Comparison of ENCODE assay signal across 22 mouse cellular contexts in genomic region chr10:21868221-21868620, GRCm38 (mm10).
"Had no signal": no experiment of that assay in that cellular context is flagged by ENCODE, and none has a peak within 500 bp of the region (broad histone marks: within the 10 kb centered on the region; RNA-seq: fewer than 3 reads in every experiment).

No protein-coding gene starts in this region.

- H3K4me1 ChIP-seq: limb, embryonic 15.5 days; midbrain, embryonic 13.5 days had no signal

- H3K27ac ChIP-seq: kidney, embryonic 15.5 days; left cerebral cortex, adult 2 months; limb, embryonic 12.5 days; limb, embryonic 15.5 days; liver, embryonic 14.5 days; macrophage; midbrain, embryonic 13.5 days; stomach, postnatal 0 days had no signal

- H3K36me3 ChIP-seq: kidney, embryonic 15.5 days; limb, embryonic 12.5 days; limb, embryonic 15.5 days; midbrain, embryonic 13.5 days had no signal

- H3K9ac ChIP-seq: kidney, embryonic 15.5 days; limb, embryonic 12.5 days; limb, embryonic 15.5 days; liver, embryonic 14.5 days; liver, postnatal 0 days; lung, embryonic 14.5 days; midbrain, embryonic 13.5 days had no signal

- H3K9me3 ChIP-seq: kidney, embryonic 15.5 days; limb, embryonic 12.5 days; limb, embryonic 15.5 days; midbrain, embryonic 13.5 days had no signal

- DNase-seq: kidney, postnatal 10 days; kidney, postnatal 36 days; layer of hippocampus, postnatal 36 days; liver, postnatal 0 days; lung, embryonic 14.5 days; right cerebral cortex, adult 18-20 months; right cerebral cortex, postnatal 14 days; right cerebral cortex, postnatal 4 days; thymus, adult 2 months; thymus, postnatal 14 days; thymus, postnatal 4 days had no signal

- H3K4me2 ChIP-seq: kidney, embryonic 15.5 days; limb, embryonic 12.5 days; limb, embryonic 15.5 days; liver, embryonic 11.5 days; lung, embryonic 14.5 days; midbrain, embryonic 13.5 days had no signal

- H3K27me3 ChIP-seq: kidney, embryonic 15.5 days; limb, embryonic 12.5 days; limb, embryonic 15.5 days; midbrain, embryonic 13.5 days had no signal

- H3K4me3 ChIP-seq: kidney, embryonic 15.5 days; left cerebral cortex, adult 2 months; limb, embryonic 12.5 days; limb, embryonic 15.5 days; midbrain, embryonic 13.5 days; myocyte had no signal

- ATAC-seq: liver, postnatal 0 days; lung, postnatal 0 days; midbrain, embryonic 13.5 days had no signal
